Mouse (Mus musculus): ENCODE measurements at regions not wholly inside any gene's neighbourhood (a gene's known extent, or its start where the extent isn't known, plus 50 kb on each side); places are given as distances from the start of the nearest gene placed in this dataset. TPM values are rescaled to one million over a fixed set of nuclear protein-coding genes. Genes with fewer than 3 reads are reported as not detected.

Small RNA genes in the stretch of these regions (microRNA-seq; reads per million reads assigned to microRNA genes)
- not detected for gene Gm27410

Measured in forebrain, embryonic 15.5 days (tissue).